Mouse (Mus musculus) forebrain, embryonic 11.5 days (tissue): Measurements from ENCODE around the gene Olfr1417. TPM values are rescaled to one million over a fixed set of nuclear protein-coding genes. Genes with fewer than 3 reads are reported as not detected.

Experiments
- ATAC-seq: fragments of 200-750 bp; cut with Nextera tagmentation; replicated peaks from 2 replicates; pipeline ENCODE4 v1.8.0; 2017; ENCODE audit warnings: moderate TSS enrichment; ENCODE audit not compliant: low FRiP score
- DNase-seq: peaks from one replicate; pipeline ENCODE4 v3.0.0-alpha.2; 2017; ENCODE audit warnings: low spot score
- H3K27ac ChIP-seq: fragments of 300-500 bp; sonication (generic); 2 replicates; pipeline ENCODE4 v1.5.1; 2014; ENCODE audit warnings: low read depth, low read length
- H3K27me3 ChIP-seq: fragments of 300-500 bp; sonication (generic); 2 replicates; pipeline ENCODE4 v1.6.1; 2014; ENCODE audit warnings: mild to moderate bottlenecking, low read length, mixed read lengths; ENCODE audit not compliant: control insufficient read depth, insufficient read depth
- H3K36me3 ChIP-seq: fragments of 300-500 bp; sonication (generic); 2 replicates; pipeline ENCODE4 v1.6.1; 2014; ENCODE audit warnings: mild to moderate bottlenecking, low read length, moderate library complexity, mixed read lengths; ENCODE audit not compliant: control insufficient read depth, insufficient read depth
- H3K4me1 ChIP-seq: fragments of 300-500 bp; sonication (generic); replicated peaks from 2 replicates; pipeline ENCODE4 v1.6.1; 2014; ENCODE audit warnings: low read length, mixed read lengths; ENCODE audit not compliant: control insufficient read depth, insufficient read depth
- H3K4me2 ChIP-seq: fragments of 300-500 bp; sonication (generic); 2 replicates; pipeline ENCODE4 v1.6.1; 2014; ENCODE audit warnings: low read depth, mild to moderate bottlenecking, low read length, moderate library complexity, mixed read lengths; ENCODE audit not compliant: severe bottlenecking
- H3K4me3 ChIP-seq: fragments of 300-500 bp; sonication (generic); 2 replicates; pipeline ENCODE4 v1.5.1; 2014; ENCODE audit warnings: low read depth, low read length
- H3K9ac ChIP-seq: fragments of 300-500 bp; sonication (generic); 2 replicates; pipeline ENCODE4 v1.6.1; 2014; ENCODE audit warnings: low read length
- H3K9me3 ChIP-seq: fragments of 300-500 bp; sonication (generic); 2 replicates; pipeline ENCODE4 v1.6.1; 2016; ENCODE audit warnings: low read length, mixed read lengths; ENCODE audit not compliant: control insufficient read depth
- WGBS: fragments of 180-500 bp; shearing (Covaris S2); extraction: QIAGEN DNeasy Blood & Tissue Kit; methylation state at CpG from one replicate; pipeline ENCODE4 v1.1.7; 2014; 5-methylcytosine and 5-hydroxymethylcytosine counted together
- polyA plus RNA-seq: library from polyadenylated mRNA; unstranded; fragments of >200 nt; fragmentation: Nextera tagmentation; extraction: Ambion mirVana; gene quantifications from 2 replicates; pipeline ENCODE4 v1.2.1, GENCODE M21; 2014

The Olfr1417 gene
- polyA plus RNA-seq, 1 experiment from 2014 or later, result not detected

DNA sequence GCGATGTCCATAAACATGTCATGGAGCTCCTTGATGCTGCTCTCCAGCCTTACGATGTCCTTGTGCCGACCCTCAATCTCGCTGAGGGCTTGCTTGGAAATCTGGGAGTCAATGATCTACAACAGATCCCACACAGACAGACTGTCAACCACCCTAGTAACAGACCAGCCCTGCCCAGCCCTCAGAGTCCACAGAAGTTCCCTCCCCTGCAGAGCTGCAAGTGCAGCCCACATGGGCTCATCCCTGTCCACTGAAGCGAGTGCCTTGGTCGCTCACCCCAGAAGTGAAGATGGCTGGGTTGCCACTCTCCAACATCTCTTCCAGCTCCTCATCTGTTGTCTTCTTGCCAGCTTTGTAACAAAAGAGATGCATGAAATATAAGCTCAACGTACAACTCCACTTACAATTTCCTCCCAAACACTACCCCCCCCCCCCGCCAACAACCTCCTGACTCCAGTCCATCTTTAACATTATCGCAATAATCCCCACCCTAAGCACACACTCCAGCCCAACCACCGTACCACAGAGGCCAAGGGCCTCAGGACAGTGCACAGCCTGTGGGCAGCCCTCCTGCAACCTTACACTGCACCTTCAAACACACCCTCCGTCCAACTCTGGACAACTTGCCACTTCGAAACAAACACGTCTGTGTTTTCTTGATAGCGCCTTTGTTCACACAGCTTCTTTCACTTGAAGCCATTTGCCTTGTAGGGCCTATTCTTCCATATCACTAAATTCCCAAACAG lies 53.4 kb downstream of the Olfr1417 start:
- H3K4me2 ChIP-seq, result no peak overlapping the region
- H3K27ac ChIP-seq, result no peak overlapping the region
- H3K9me3 ChIP-seq, result no peaks in the 10 kb centered on the region
- whole genome bisulfite sequencing, result 92% methylated on average over 14 of the region's 14 CpGs
- ATAC-seq, result no peak
- DNase-seq, result no peak
- H3K27me3 ChIP-seq, result no peaks in the 10 kb centered on the region
- H3K4me1 ChIP-seq, result no peaks in the 10 kb centered on the region
- no peak overlapping the region for H3K4me3 ChIP-seq
- H3K36me3 ChIP-seq, result no peaks in the 10 kb centered on the region
- no peak overlapping the region for H3K9ac ChIP-seq

GRCm38 (mm10) chr19:11777191-11777865 lies 61.7 kb downstream of the Olfr1417 start:
- Histone ChIP-seq H3K4me3 (no peak overlapping the region), H3K9me3 (no peaks in the 10 kb centered on the region), H3K27me3 (no peaks in the 10 kb centered on the region), H3K4me1 (no peaks in the 10 kb centered on the region), H3K36me3 (no peaks in the 10 kb centered on the region; the same call in 1 of the 2 replicates), H3K27ac (no peak overlapping the region), H3K9ac (no peak overlapping the region), H3K4me2 (no peak overlapping the region)
- peak; percentile 58; the same call in 1 of the 2 replicates for ATAC-seq
- peak; percentile 79 for DNase-seq
- 54% methylated on average over 7 of the region's 7 CpGs for WGBS

Other genes with a start within 250 kb of the Olfr1417 start
- gene Ms4a6d, start 234.4 kb downstream of the Olfr1417 start, polyA plus RNA-seq, result 1.8 and 2.2 TPM in 2 replicates
- not detected in 2 replicates for gene Ms4a2, start 215.5 kb downstream of the Olfr1417 start, polyA plus RNA-seq
- not detected in 2 replicates for gene Ms4a3, start 198.4 kb downstream of the Olfr1417 start, polyA plus RNA-seq
- not detected in 2 replicates for gene Oosp2, start 178.7 kb downstream of the Olfr1417 start, polyA plus RNA-seq
- not detected in 2 replicates for gene Oosp1, start 148.1 kb downstream of the Olfr1417 start, polyA plus RNA-seq
- gene Oosp3, start 142.2 kb downstream of the Olfr1417 start, polyA plus RNA-seq, result not detected in 2 replicates
- gene Gif, start 91.7 kb downstream of the Olfr1417 start, polyA plus RNA-seq, result not detected in 2 replicates
- gene Mrpl16, start 68.8 kb downstream of the Olfr1417 start, polyA plus RNA-seq, result 54.3 and 54.9 TPM in 2 replicates
- 11.0 and 11.4 TPM in 2 replicates for gene Stx3, start 19.8 kb downstream of the Olfr1417 start, polyA plus RNA-seq
- not detected in 2 replicates for gene Olfr1418, start 21.8 kb upstream of the Olfr1417 start, polyA plus RNA-seq
- gene Olfr1419, start 35.9 kb upstream of the Olfr1417 start, polyA plus RNA-seq, result not detected in 2 replicates
- gene Olfr1420, start 47.3 kb upstream of the Olfr1417 start, polyA plus RNA-seq, result not detected in 2 replicates
- gene Patl1, start 73.2 kb upstream of the Olfr1417 start, polyA plus RNA-seq, result 33.0 and 35.5 TPM in 2 replicates
- 6.1 and 6.6 TPM in 2 replicates for gene Osbp, start 126.7 kb upstream of the Olfr1417 start, polyA plus RNA-seq
- gene Olfr1423, start 202.1 kb upstream of the Olfr1417 start, polyA plus RNA-seq, result not detected in 2 replicates
- gene Olfr1424, start 223.5 kb upstream of the Olfr1417 start, polyA plus RNA-seq, result not detected in 2 replicates
- not detected in 2 replicates for gene Olfr1425, start 238.5 kb upstream of the Olfr1417 start, polyA plus RNA-seq